Mouse (Mus musculus): ENCODE measurements around the gene Cbx1.

DNA sequence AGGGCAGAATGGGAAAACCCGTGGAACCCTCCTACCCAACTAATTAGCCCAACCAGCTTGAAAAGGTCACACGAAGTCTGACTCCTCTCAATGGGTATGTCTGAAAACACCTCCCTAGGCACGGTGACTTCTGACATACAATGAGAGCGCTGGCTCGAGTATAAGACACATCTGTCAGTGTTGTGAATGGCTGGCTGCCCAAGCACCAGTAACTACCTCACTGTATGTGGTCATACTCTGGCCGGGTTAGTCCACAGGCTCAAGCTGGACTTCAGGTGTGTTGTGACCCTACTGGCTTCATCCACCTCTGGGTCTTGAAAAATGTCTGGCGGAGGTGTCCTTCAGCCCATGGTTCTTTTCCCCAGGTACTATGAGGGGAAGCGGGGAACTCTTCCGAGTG, 59.8 kb downstream of the Cbx1 start:
- TF ChIP-seq GATA1 (IDR thresholded peaks at IDR 0.05; ENCODE audit: borderline replicate concordance, low read length) (no peak), FLI1 (IDR thresholded peaks at IDR 0.05; ENCODE audit: low read length) (no peak)
